Mouse (Mus musculus) ES-Bruce4 (cell line): ENCODE measurements at regions not wholly inside any gene's neighbourhood (a gene's known extent, or its start where the extent isn't known, plus 50 kb on each side); places are given as distances from the start of the nearest gene placed in this dataset.

Source experiments
- CTCF ChIP-seq: IDR thresholded peaks from one replicate; pipeline ENCODE4 v1.8.1; 2011; ENCODE audit warnings: low read depth, low read length
- EP300 ChIP-seq: IDR thresholded peaks from 2 replicates; pipeline ENCODE4 v1.6.1; 2011; ENCODE audit warnings: low read depth, low read length; ENCODE audit not compliant: insufficient read depth
- POLR2A ChIP-seq: IDR thresholded peaks from one replicate; pipeline ENCODE4 v1.8.1; 2011; ENCODE audit warnings: low read length; ENCODE audit not compliant: insufficient read depth

GRCm38 (mm10) chr12:27780801-27781200 is 438.4 kb upstream of the Sox11 start:
- no peak for TF ChIP-seq POLR2A
- TF ChIP-seq EP300 = no peak
- no peak for TF ChIP-seq CTCF
